Comparison of ENCODE assay signal across 9 mouse cellular contexts in genomic region chr1:158554020-158554505, GRCm38 (mm10).
A peak's percentile ranks its signal among the peaks of the same experiment; 100 is the strongest.
DNase-seq lines count a peak whose midpoint lies in the region; ATAC-seq and TF ChIP-seq lines count a peak whose summit lies in the region.
"Had no signal": no experiment of that assay in that cellular context is flagged by ENCODE, and none has a peak within 500 bp of the region (broad histone marks: within the 10 kb centered on the region; RNA-seq: fewer than 3 reads in every experiment).

No protein-coding gene starts in this region.

- 0 out of 2 replicates have a peak, but pooled peaks have one; percentile 42 for ATAC-seq in kidney, embryonic 16.5 days (ENCODE audit: low FRiP score, low TSS enrichment)
- peak; percentile 72 for ATAC-seq in embryonic facial prominence, embryonic 14.5 days (ENCODE audit: low read depth)
- peak; percentile 84 for ATAC-seq in hindbrain, postnatal 0 days
- no peak for ATAC-seq in neural tube, embryonic 11.5 days (ENCODE audit: insufficient read depth, low FRiP score, low TSS enrichment)
- no peak for ATAC-seq in cerebellum, adult (ENCODE audit: insufficient number of reproducible peaks, low FRiP score, low TSS enrichment)

- H3K27ac ChIP-seq in kidney, embryonic 16.5 days (ENCODE audit: low read length): no peak overlapping the region
- no peak overlapping the region for H3K27ac ChIP-seq in embryonic facial prominence, embryonic 14.5 days (replicated peaks; ENCODE audit: low read depth, low read length)
- H3K27ac ChIP-seq in hindbrain, postnatal 0 days: peak overlapping the region; percentile 27; the same call in 1 of the 2 replicates
- H3K27ac ChIP-seq in neural tube, embryonic 11.5 days (ENCODE audit: low read depth, low read length): no peak overlapping the region

- H3K4me3 ChIP-seq in kidney, embryonic 16.5 days (ENCODE audit: low read length): no peak overlapping the region
- H3K4me3 ChIP-seq in embryonic facial prominence, embryonic 14.5 days (ENCODE audit: low read depth, low read length): no peak overlapping the region
- H3K4me3 ChIP-seq in hindbrain, postnatal 0 days (ENCODE audit: low read length): no peak overlapping the region
- no peak overlapping the region for H3K4me3 ChIP-seq in neural tube, embryonic 11.5 days (ENCODE audit: low read depth, low read length)

- DNase-seq in kidney, adult 8-10 months: no peak
- peak; percentile 76 for DNase-seq in embryonic facial prominence, embryonic 14.5 days (ENCODE audit: low spot score)
- DNase-seq in hindbrain, postnatal 0 days (ENCODE audit: low spot score): peak; percentile 70
- DNase-seq in neural tube, embryonic 11.5 days (ENCODE audit: low spot score): peak; percentile 19
- DNase-seq in right cerebral cortex, postnatal 14 days: no peak
- DNase-seq in spleen, postnatal 36 days (ENCODE audit: low spot score in 2 of 2): no peak

- no peaks in the 10 kb centered on the region for H3K27me3 ChIP-seq in kidney, embryonic 16.5 days (ENCODE audit: insufficient read depth, low read length)
- H3K27me3 ChIP-seq in embryonic facial prominence, embryonic 14.5 days (replicated peaks; ENCODE audit: control insufficient read depth, insufficient read depth, low read length): no peaks in the 10 kb centered on the region
- no peaks in the 10 kb centered on the region for H3K27me3 ChIP-seq in hindbrain, postnatal 0 days (ENCODE audit: insufficient read depth, low read length)
- H3K27me3 ChIP-seq in neural tube, embryonic 11.5 days (ENCODE audit: control insufficient read depth, insufficient read depth, low read length): no peaks in the 10 kb centered on the region

- no peak overlapping the region for H3K4me2 ChIP-seq in kidney, embryonic 16.5 days (replicated peaks; ENCODE audit: low read depth, low read length)
- 0 out of 2 replicates have a peak overlapping the region, but pooled peaks have one; percentile 12 for H3K4me2 ChIP-seq in embryonic facial prominence, embryonic 14.5 days (ENCODE audit: low read depth, low read length)
- H3K4me2 ChIP-seq in hindbrain, postnatal 0 days (ENCODE audit: low read depth, low read length): no peak overlapping the region
- no peak overlapping the region; the same call in 1 of the 2 replicates for H3K4me2 ChIP-seq in neural tube, embryonic 11.5 days (ENCODE audit: low read depth)

- H3K4me1 ChIP-seq in kidney, embryonic 16.5 days (ENCODE audit: insufficient read depth, low read length): no peaks in the 10 kb centered on the region
- 0 out of 2 replicates have a peak, but pooled peaks cover 4% of the 10 kb centered on the region for H3K4me1 ChIP-seq in embryonic facial prominence, embryonic 14.5 days (ENCODE audit: control insufficient read depth, insufficient read depth, low read length)
- H3K4me1 ChIP-seq in hindbrain, postnatal 0 days (ENCODE audit: insufficient read depth, low read length): no peaks in the 10 kb centered on the region
- H3K4me1 ChIP-seq in neural tube, embryonic 11.5 days (ENCODE audit: control insufficient read depth, insufficient read depth, low read length): peaks cover 8% of the 10 kb centered on the region; the same call in 1 of the 2 replicates

- H3K36me3 ChIP-seq in kidney, embryonic 16.5 days (ENCODE audit: insufficient read depth, low read length): no peaks in the 10 kb centered on the region
- H3K36me3 ChIP-seq in embryonic facial prominence, embryonic 14.5 days (ENCODE audit: control insufficient read depth, insufficient read depth, low read length): no peaks in the 10 kb centered on the region
- peaks cover 5% of the 10 kb centered on the region; the same call in 1 of the 2 replicates for H3K36me3 ChIP-seq in hindbrain, postnatal 0 days (ENCODE audit: insufficient read depth, low read length)
- H3K36me3 ChIP-seq in neural tube, embryonic 11.5 days (ENCODE audit: control insufficient read depth, insufficient read depth, low read length): no peaks in the 10 kb centered on the region
- H3K36me3 ChIP-seq: G1E had no signal

- WGBS in kidney, embryonic 16.5 days: 26% methylated on average over 6 of the region's 6 CpGs
- WGBS in embryonic facial prominence, embryonic 14.5 days: 10% methylated on average over 6 of the region's 6 CpGs
- 14% methylated on average over 6 of the region's 6 CpGs for WGBS in hindbrain, postnatal 0 days
- 29% methylated on average over 6 of the region's 6 CpGs for WGBS in neural tube, embryonic 11.5 days

- no peak for TF ChIP-seq CTCF in hindbrain, postnatal 0 days (IDR thresholded peaks at IDR 0.05; ENCODE audit: low read depth)

- no peak overlapping the region for H3K9ac ChIP-seq in kidney, embryonic 16.5 days (replicated peaks; ENCODE audit: low read length)
- no peak overlapping the region for H3K9ac ChIP-seq in embryonic facial prominence, embryonic 14.5 days (ENCODE audit: low read depth, low read length)
- H3K9ac ChIP-seq in hindbrain, postnatal 0 days (replicated peaks; ENCODE audit: low read length): no peak overlapping the region
- no peak overlapping the region; the same call in 1 of the 2 replicates for H3K9ac ChIP-seq in neural tube, embryonic 11.5 days (ENCODE audit: low read length)

- H3K9me3 ChIP-seq in kidney, embryonic 16.5 days (ENCODE audit: low read length): no peaks in the 10 kb centered on the region
- H3K9me3 ChIP-seq in embryonic facial prominence, embryonic 14.5 days (ENCODE audit: control insufficient read depth, low read length): no peaks in the 10 kb centered on the region
- no peaks in the 10 kb centered on the region for H3K9me3 ChIP-seq in hindbrain, postnatal 0 days (ENCODE audit: low read length)
- H3K9me3 ChIP-seq in neural tube, embryonic 11.5 days (ENCODE audit: control insufficient read depth, low read length): no peaks in the 10 kb centered on the region

Comparison
In these comparisons a context has a peak if more than half of its experiments do, and no peak if none do; other contexts are left out.
1. ATAC-seq: peak in kidney, embryonic 16.5 days (single experiment), embryonic facial prominence, embryonic 14.5 days (single experiment) and hindbrain, postnatal 0 days (single experiment); none in neural tube, embryonic 11.5 days (single experiment) and cerebellum, adult (single experiment).
2. DNase-seq: peak in embryonic facial prominence, embryonic 14.5 days (single experiment), hindbrain, postnatal 0 days (single experiment) and neural tube, embryonic 11.5 days (single experiment); none in kidney, adult 8-10 months (0 of 2), right cerebral cortex, postnatal 14 days (single experiment) and spleen, postnatal 36 days (0 of 2).